Mouse (Mus musculus) embryonic facial prominence, embryonic 13.5 days (tissue): ENCODE results near the gene Cyb561d2. TPM values are rescaled to one million over a fixed set of nuclear protein-coding genes. Genes with fewer than 3 reads are reported as not detected.

Experiments
- ATAC-seq: fragments of 200-750 bp; cut with Nextera tagmentation; 2 replicates; pipeline ENCODE4 v1.8.0; 2017; ENCODE audit warnings: low read depth; ENCODE audit not compliant: insufficient number of reproducible peaks, insufficient read depth, low FRiP score, low TSS enrichment
- H3K27ac ChIP-seq: fragments of 300-500 bp; sonication (generic); 2 replicates; pipeline ENCODE4 v1.5.1; 2015; ENCODE audit warnings: moderate library complexity, mild to moderate bottlenecking, inconsistent platforms
- H3K27me3 ChIP-seq: fragments of 300-500 bp; sonication (generic); 2 replicates; pipeline ENCODE4 v1.6.1; 2015; ENCODE audit warnings: mild to moderate bottlenecking, inconsistent platforms
- H3K36me3 ChIP-seq: fragments of 300-500 bp; sonication (generic); 2 replicates; pipeline ENCODE4 v1.6.1; 2015; ENCODE audit warnings: mild to moderate bottlenecking, inconsistent platforms
- H3K4me1 ChIP-seq: fragments of 300-500 bp; sonication (generic); 2 replicates; pipeline ENCODE4 v1.6.1; 2015; ENCODE audit warnings: inconsistent platforms
- H3K4me2 ChIP-seq: fragments of 300-500 bp; sonication (generic); 2 replicates; pipeline ENCODE4 v1.6.1; 2015; ENCODE audit warnings: moderate library complexity, mild to moderate bottlenecking, inconsistent platforms
- H3K4me3 ChIP-seq: fragments of 300-500 bp; sonication (generic); 2 replicates; pipeline ENCODE4 v1.5.1; 2015; ENCODE audit warnings: mild to moderate bottlenecking, inconsistent platforms
- H3K9ac ChIP-seq: fragments of 300-500 bp; sonication (generic); 2 replicates; pipeline ENCODE4 v1.6.1; 2015; ENCODE audit warnings: mild to moderate bottlenecking, inconsistent platforms
- H3K9me3 ChIP-seq: fragments of 300-500 bp; sonication (generic); 2 replicates; pipeline ENCODE4 v1.6.1; 2016; ENCODE audit warnings: inconsistent platforms
- WGBS: fragments of 180-500 bp; shearing (Covaris S2); methylation state at CpG from one replicate; pipeline ENCODE4 v1.1.7; 2015; ENCODE audit warnings: mixed read lengths; 5-methylcytosine and 5-hydroxymethylcytosine counted together
- polyA plus RNA-seq: library from polyadenylated mRNA; unstranded; fragments of >200 nt; fragmentation: Nextera tagmentation; extraction: Ambion mirVana; gene quantifications from 2 replicates; pipeline ENCODE4 v1.2.1, GENCODE M21; 2015

Cyb561d2 gene
- polyA plus RNA-seq, 1 experiment from 2014 or later = 26.1 TPM

- no peak for ATAC-seq
- WGBS = 91% methylated on average over 3 of the region's 3 CpGs
These were observed 3.3 kb downstream of the Cyb561d2 start for GRCm38 (mm10) chr9:107538711-107539110.

DNA sequence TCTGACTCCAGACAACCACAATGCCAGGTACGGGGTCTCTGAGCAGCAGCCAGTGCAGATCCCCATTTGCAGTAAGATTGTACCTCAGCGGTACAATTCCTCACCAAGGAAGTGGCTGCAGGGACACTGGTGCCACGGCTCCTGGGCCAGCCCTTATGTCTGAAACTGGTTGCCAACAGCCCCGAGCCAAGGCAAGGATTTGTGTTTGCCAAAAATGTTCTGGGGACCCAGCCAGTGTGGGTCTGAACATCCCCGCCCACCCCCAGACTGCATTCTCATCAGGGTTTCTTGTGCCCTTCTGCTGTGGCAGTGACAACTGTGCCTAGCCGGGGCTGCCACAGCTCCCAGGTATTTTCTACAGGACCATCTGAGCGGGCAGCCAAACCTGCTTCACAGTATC, 3.8 kb downstream of the Cyb561d2 start:
- Histone ChIP-seq H3K9me3 (no peaks in the 10 kb centered on the region), H3K27ac (no peak overlapping the region), H3K27me3 (no peaks in the 10 kb centered on the region), H3K9ac (no peak overlapping the region), H3K4me1 (peaks cover 48% of the 10 kb centered on the region), H3K36me3 (peaks cover 36% of the 10 kb centered on the region), H3K4me2 (no peak overlapping the region), H3K4me3 (no peak overlapping the region)
- 93% methylated on average over 7 of the region's 7 CpGs for WGBS
- ATAC-seq = no peak

More at GRCm38 (mm10) chr9:107538711-107539110, 3.3 kb downstream of the Cyb561d2 start:
- no peaks in the 10 kb centered on the region for H3K9me3 ChIP-seq
- H3K27me3 ChIP-seq = no peaks in the 10 kb centered on the region
- no peak overlapping the region for H3K4me3 ChIP-seq
- peaks cover 40% of the 10 kb centered on the region for H3K36me3 ChIP-seq
- H3K27ac ChIP-seq = no peak overlapping the region
- no peak overlapping the region for H3K9ac ChIP-seq
- peaks cover 48% of the 10 kb centered on the region for H3K4me1 ChIP-seq
- no peak overlapping the region for H3K4me2 ChIP-seq

- peak overlapping the region; percentile 85 for H3K27ac ChIP-seq
- peak overlapping the region; percentile 94 for H3K4me3 ChIP-seq
- H3K4me2 ChIP-seq = peak overlapping the region; percentile 96
- H3K27me3 ChIP-seq = peaks cover 4% of the 10 kb centered on the region; the same call in 1 of the 2 replicates
- no peak for ATAC-seq
- H3K9ac ChIP-seq = peak overlapping the region; percentile 89
- H3K36me3 ChIP-seq = peaks cover 30% of the 10 kb centered on the region
- WGBS = under 1% methylated on average over 40 of the region's 40 CpGs
- H3K4me1 ChIP-seq = peaks cover 27% of the 10 kb centered on the region
- no peaks in the 10 kb centered on the region for H3K9me3 ChIP-seq
These were observed 7.4 kb downstream of the Cyb561d2 start for GRCm38 (mm10) chr9:107534408-107535202.

- H3K36me3 ChIP-seq = peaks cover 23% of the 10 kb centered on the region
- peak within 1 kb of the TSS; percentile 85 for H3K27ac ChIP-seq
- H3K4me3 ChIP-seq = peak within 1 kb of the TSS; percentile 94
- H3K4me1 ChIP-seq = peaks cover 27% of the 10 kb centered on the region
- no peaks in the 10 kb centered on the region for H3K9me3 ChIP-seq
- H3K9ac ChIP-seq = peak within 1 kb of the TSS; percentile 89
- peaks cover 4% of the 10 kb centered on the region; the same call in 1 of the 2 replicates for H3K27me3 ChIP-seq
- ATAC-seq = peak; percentile 96
- peak within 1 kb of the TSS; percentile 96 for H3K4me2 ChIP-seq
- WGBS = under 1% methylated on average over 48 of the region's 48 CpGs
These were observed 8.1 kb downstream of the Cyb561d2 start, which contains the start of gene Tmem115 for GRCm38 (mm10) chr9:107533791-107534407. Gene Tmem115 (plus strand): TSS chr9:107533945.

GRCm38 (mm10) chr9:107526198-107527026, 15.6 kb downstream of the Cyb561d2 start:
- ATAC-seq = no peak
- peak overlapping the region; percentile 41; the same call in 1 of the 2 replicates for H3K9ac ChIP-seq
- peaks cover 63% of the 10 kb centered on the region for H3K27me3 ChIP-seq
- 5% methylated on average over 44 of the region's 44 CpGs for WGBS
- H3K36me3 ChIP-seq = no peaks in the 10 kb centered on the region
- H3K27ac ChIP-seq = no peak overlapping the region
- peak overlapping the region; percentile 44 for H3K4me3 ChIP-seq
- H3K4me2 ChIP-seq = peak overlapping the region; percentile 67
- peaks cover 26% of the 10 kb centered on the region for H3K4me1 ChIP-seq
- no peaks in the 10 kb centered on the region for H3K9me3 ChIP-seq

DNA sequence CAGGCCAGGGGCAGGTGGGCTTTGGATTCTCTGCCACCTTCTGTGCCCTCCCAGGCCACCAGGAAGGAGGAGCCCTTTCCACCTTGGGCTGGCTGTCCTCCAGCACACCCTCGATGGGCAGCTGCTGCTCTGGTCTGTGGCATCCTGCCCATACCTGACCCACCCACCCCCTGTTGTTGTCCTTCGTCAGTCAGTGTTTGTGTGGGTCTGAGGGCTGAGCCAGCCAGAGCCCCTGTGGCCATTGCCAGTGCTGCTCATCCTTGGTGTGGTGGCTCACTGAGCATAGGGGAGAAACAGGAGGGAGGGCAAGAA, 19.6 kb downstream of the Cyb561d2 start:
- WGBS = 40% methylated on average over 2 of the region's 2 CpGs
- no peaks in the 10 kb centered on the region for H3K9me3 ChIP-seq
- peaks cover 48% of the 10 kb centered on the region for H3K27me3 ChIP-seq
- 0 out of 2 replicates have a peak, but pooled peaks have one; percentile 15 for ATAC-seq
- peaks cover 38% of the 10 kb centered on the region for H3K4me1 ChIP-seq
- no peak overlapping the region for H3K27ac ChIP-seq
- H3K36me3 ChIP-seq = no peaks in the 10 kb centered on the region
- peak overlapping the region; percentile 51 for H3K9ac ChIP-seq
- no peak overlapping the region for H3K4me3 ChIP-seq
- peak overlapping the region; percentile 50 for H3K4me2 ChIP-seq

DNA sequence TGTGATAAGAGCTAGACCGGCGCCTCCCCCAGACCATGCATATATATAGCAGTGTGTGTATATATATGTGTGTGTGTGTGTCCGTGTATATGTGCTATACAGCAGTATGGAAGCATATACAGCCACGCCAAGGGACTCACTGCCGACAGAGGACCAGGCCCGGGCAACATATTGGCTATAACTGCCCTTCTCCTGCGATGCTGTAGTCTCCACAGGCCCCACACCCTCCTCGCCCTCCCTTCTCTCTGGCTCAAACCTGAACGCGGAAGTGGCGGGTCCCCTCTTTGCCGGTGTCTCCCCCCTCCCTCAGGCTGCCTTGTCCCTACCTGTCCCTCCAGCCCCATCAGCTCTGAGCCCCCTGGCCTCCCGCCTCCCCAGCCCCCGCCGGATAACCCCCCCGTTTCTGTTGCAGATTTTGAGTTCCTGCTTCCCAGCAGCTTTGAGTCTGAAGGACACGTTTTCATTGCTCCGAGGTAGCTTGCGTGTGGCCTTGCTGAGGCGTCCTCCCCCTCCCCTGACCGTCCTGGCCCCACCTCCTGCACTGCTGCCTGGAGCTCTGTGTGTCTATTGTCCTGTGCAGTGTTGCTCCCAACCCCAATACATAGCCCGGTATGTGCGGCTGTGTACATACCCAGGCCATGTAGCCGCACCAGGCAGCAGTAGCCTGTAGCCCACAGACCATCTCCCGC, 20.1 kb downstream of the Cyb561d2 start:
- peak; percentile 38; the same call in 1 of the 2 replicates for ATAC-seq
- WGBS = 19% methylated on average over 25 of the region's 25 CpGs
- H3K4me1 ChIP-seq = peaks cover 33% of the 10 kb centered on the region
- no peaks in the 10 kb centered on the region for H3K36me3 ChIP-seq
- no peaks in the 10 kb centered on the region for H3K9me3 ChIP-seq
- peaks cover 44% of the 10 kb centered on the region for H3K27me3 ChIP-seq
- no peak overlapping the region for H3K27ac ChIP-seq
- H3K4me3 ChIP-seq = peak overlapping the region; percentile 6; the same call in 1 of the 2 replicates
- H3K9ac ChIP-seq = peak overlapping the region; percentile 51
- peak overlapping the region; percentile 50 for H3K4me2 ChIP-seq

- WGBS = 37% methylated on average over 5 of the region's 5 CpGs
- no peaks in the 10 kb centered on the region for H3K36me3 ChIP-seq
- H3K4me2 ChIP-seq = 0 out of 2 replicates have a peak overlapping the region, but pooled peaks have one; percentile 50
- no peak overlapping the region for H3K27ac ChIP-seq
- no peak overlapping the region for H3K9ac ChIP-seq
- no peaks in the 10 kb centered on the region for H3K9me3 ChIP-seq
- ATAC-seq = no peak
- H3K27me3 ChIP-seq = peaks cover 40% of the 10 kb centered on the region
- H3K4me1 ChIP-seq = peaks cover 26% of the 10 kb centered on the region
- H3K4me3 ChIP-seq = no peak overlapping the region
These were observed 20.8 kb downstream of the Cyb561d2 start for GRCm38 (mm10) chr9:107521190-107521589.

- no peak for ATAC-seq
- H3K4me1 ChIP-seq = peaks cover 24% of the 10 kb centered on the region
- no peaks in the 10 kb centered on the region for H3K36me3 ChIP-seq
- H3K9ac ChIP-seq = no peak overlapping the region
- no peak overlapping the region for H3K27ac ChIP-seq
- no peak overlapping the region for H3K4me3 ChIP-seq
- H3K4me2 ChIP-seq = no peak overlapping the region
- 58% methylated on average over 6 of the region's 6 CpGs for WGBS
- H3K9me3 ChIP-seq = no peaks in the 10 kb centered on the region
- peaks cover 31% of the 10 kb centered on the region for H3K27me3 ChIP-seq
These were observed 21.7 kb downstream of the Cyb561d2 start for GRCm38 (mm10) chr9:107520331-107520730.

DNA sequence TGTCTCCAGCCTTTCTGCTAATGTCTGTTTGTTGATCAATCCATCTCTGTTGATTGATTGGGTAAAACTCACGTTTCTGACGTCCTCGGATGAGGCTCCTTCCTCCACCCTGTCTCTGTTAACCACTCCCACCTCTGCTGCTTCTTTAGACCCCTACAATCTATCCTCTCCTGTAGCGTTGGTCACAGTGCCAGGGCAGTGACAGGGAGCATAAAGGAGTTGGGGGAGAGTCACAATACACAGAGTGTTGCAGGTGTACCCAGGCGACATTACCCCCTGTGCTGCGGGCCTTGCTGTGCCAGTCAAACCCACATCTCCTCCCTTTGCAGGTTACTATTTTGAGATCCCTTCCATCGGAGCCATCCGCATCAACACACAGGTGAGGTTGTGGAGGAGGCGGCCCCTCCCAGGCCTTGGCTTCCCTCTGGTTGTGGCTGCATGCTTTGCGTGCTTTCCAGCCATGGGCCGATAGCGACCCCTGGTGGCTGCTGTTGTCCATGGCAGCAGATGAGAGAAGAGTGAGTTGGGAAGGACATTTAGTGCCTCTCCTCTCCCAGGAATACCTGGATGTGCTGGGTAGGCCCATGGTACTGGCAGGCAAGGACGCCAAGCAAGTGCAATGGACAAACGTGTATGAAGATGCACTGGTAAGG, 27.6 kb downstream of the Cyb561d2 start:
- Histone ChIP-seq H3K4me1 (peaks cover 32% of the 10 kb centered on the region), H3K4me3 (no peak overlapping the region), H3K36me3 (no peaks in the 10 kb centered on the region), H3K9ac (no peak overlapping the region), H3K4me2 (no peak overlapping the region), H3K27ac (no peak overlapping the region), H3K9me3 (no peaks in the 10 kb centered on the region), H3K27me3 (peaks cover 21% of the 10 kb centered on the region)
- ATAC-seq = no peak
- 24% methylated on average over 14 of the region's 14 CpGs for WGBS
